Comparison of ENCODE assay signal across 1 mouse cellular context in the genomic region with DNA sequence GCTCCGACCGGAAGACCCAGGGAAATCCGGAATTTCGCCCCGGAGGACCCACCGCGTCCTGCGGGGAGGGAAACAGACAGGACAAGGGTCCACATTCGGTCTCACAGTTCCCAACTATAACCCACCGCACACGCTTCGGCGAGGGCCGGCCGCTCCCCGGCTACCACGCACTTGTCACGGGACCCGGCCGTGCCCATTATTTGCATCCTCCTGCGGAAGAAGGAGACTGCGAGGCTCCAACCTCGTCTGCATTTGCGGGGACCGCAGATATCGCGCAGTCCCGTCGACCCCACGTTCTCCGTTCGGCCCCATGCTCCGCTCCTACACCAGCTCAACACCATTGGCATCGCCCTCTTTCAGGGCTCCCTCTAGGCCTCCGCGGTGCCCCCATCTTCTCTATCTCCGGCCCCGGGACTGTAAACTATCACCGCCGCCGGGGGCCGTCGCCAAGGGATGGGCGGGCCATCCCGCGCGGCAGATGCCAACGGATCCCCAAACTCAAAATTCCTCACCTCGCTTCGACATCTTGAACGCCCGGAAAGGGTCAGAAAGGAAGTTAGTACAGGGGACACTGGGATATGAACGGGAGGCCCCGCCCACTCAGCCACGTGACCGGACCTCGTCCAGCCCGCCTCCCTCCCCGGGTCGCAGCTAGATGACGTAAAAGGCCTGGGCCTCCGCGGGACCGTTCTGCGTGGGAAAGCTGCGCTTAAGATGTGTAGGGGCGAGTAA.
TF ChIP-seq lines count a peak whose summit lies in the region.

A gene (minus strand): TSS at position 606 of the 732 bp plus-strand sequence.

TF ChIP-seq in CH12.LX, 34 proteins besides CTCF, POLR2A, EP300 and RAD21 (continued from another document):
- TF ChIP-seq GABPA (IDR thresholded peaks at IDR 0.05; ENCODE audit: insufficient replicate concordance, low read depth, low read length) (peak; percentile 74; the same call in 1 of the 2 replicates), JUN (IDR thresholded peaks at IDR 0.05; ENCODE audit: insufficient read depth, low read depth, low read length) (no peak; the same call in 1 of the 2 replicates), CHD1 (IDR thresholded peaks at IDR 0.05; ENCODE audit: low read depth, low read length) (peak; percentile 61; the same call in 1 of the 2 replicates), ZC3H11A (IDR thresholded peaks at IDR 0.05; ENCODE audit: low read depth, low read length) (no peak), NELFE (IDR thresholded peaks at IDR 0.05; ENCODE audit: low read depth, low read length) (peak; percentile 100), MXI1 (IDR thresholded peaks at IDR 0.05; ENCODE audit: low read depth, low read length) (peak; percentile 92), SMC3 (IDR thresholded peaks at IDR 0.05; ENCODE audit: low read depth, low read length) (no peak; the same call in 1 of the 2 replicates), TCF12 (IDR thresholded peaks at IDR 0.05; ENCODE audit: low read depth, low read length) (peak; percentile 98), UBTF (IDR thresholded peaks at IDR 0.05; ENCODE audit: low read depth, low read length) (0 out of 2 replicates have a peak, but pooled peaks have one; percentile 41), ZNF384 (IDR thresholded peaks at IDR 0.05; ENCODE audit: low read depth, low read length) (0 out of 2 replicates have a peak, but pooled peaks have one; percentile 22), MAFK (IDR thresholded peaks at IDR 0.05; ENCODE audit: insufficient replicate concordance, low read length) (no peak), MAZ (IDR thresholded peaks at IDR 0.05; ENCODE audit: low read depth, low read length) (peak; percentile 99), PAX5 (IDR thresholded peaks at IDR 0.05; ENCODE audit: low read length) (no peak), HCFC1 (IDR thresholded peaks at IDR 0.05; ENCODE audit: low read depth, low read length) (peak; percentile 95), MEF2A (IDR thresholded peaks at IDR 0.05; ENCODE audit: borderline replicate concordance, low read depth, low read length) (peak; percentile 94), BHLHE40 (IDR thresholded peaks at IDR 0.05; ENCODE audit: low read depth, low read length) (peak; percentile 87), NRF1 (IDR thresholded peaks at IDR 0.05; ENCODE audit: low read depth, low read length) (peak; percentile 86), TBP (conservative IDR thresholded peaks at IDR 0.05; ENCODE audit: low read depth, low read length) (peak; percentile 97), CHD2 (IDR thresholded peaks at IDR 0.05; ENCODE audit: low read length) (peak; percentile 71; the same call in 1 of the 2 replicates), USF2 (conservative IDR thresholded peaks at IDR 0.05; ENCODE audit: low read depth, low read length) (peak; percentile 98), ZKSCAN1 (IDR thresholded peaks at IDR 0.05; ENCODE audit: borderline replicate concordance, low read depth, low read length) (no peak; the same call in 1 of the 2 replicates)
